Mouse (Mus musculus) limb, embryonic 14.5 days (tissue): Measurements from ENCODE around the gene C1qtnf9. TPM values are rescaled to one million over a fixed set of nuclear protein-coding genes. Genes with fewer than 3 reads are reported as not detected.

Source experiments
- ATAC-seq: fragments of 200-750 bp; cut with Nextera tagmentation; 2 replicates; pipeline ENCODE4 v1.8.0; 2017; ENCODE audit warnings: low read depth, moderate number of reproducible peaks, moderate TSS enrichment; ENCODE audit not compliant: low FRiP score
- DNase-seq: peaks from one replicate; pipeline ENCODE4 v3.0.0-alpha.2; 2015; ENCODE audit warnings: low spot score
- H3K27ac ChIP-seq: fragments of 300-500 bp; sonication (generic); replicated peaks from 2 replicates; pipeline ENCODE4 v1.5.1; 2014; ENCODE audit warnings: low read depth, mild to moderate bottlenecking, low read length, moderate library complexity, mixed read lengths
- H3K27me3 ChIP-seq: fragments of 300-500 bp; sonication (generic); 2 replicates; pipeline ENCODE4 v1.6.1; 2014; ENCODE audit warnings: low read length, mixed read lengths; ENCODE audit not compliant: control insufficient read depth, insufficient read depth
- H3K36me3 ChIP-seq: fragments of 300-500 bp; sonication (generic); 2 replicates; pipeline ENCODE4 v1.6.1; 2014; ENCODE audit warnings: mild to moderate bottlenecking, low read length, moderate library complexity, mixed read lengths; ENCODE audit not compliant: control insufficient read depth, insufficient read depth
- H3K4me1 ChIP-seq: fragments of 300-500 bp; sonication (generic); 2 replicates; pipeline ENCODE4 v1.6.1; 2014; ENCODE audit warnings: antibody characterized with exemption, low read length, mixed read lengths; ENCODE audit not compliant: control insufficient read depth, insufficient read depth
- H3K4me2 ChIP-seq: fragments of 300-500 bp; sonication (generic); replicated peaks from 2 replicates; pipeline ENCODE4 v1.6.1; 2014; ENCODE audit warnings: low read depth, mild to moderate bottlenecking, low read length, moderate library complexity; ENCODE audit not compliant: severe bottlenecking
- H3K4me3 ChIP-seq: fragments of 300-500 bp; sonication (generic); replicated peaks from 2 replicates; pipeline ENCODE4 v1.5.1; 2014; ENCODE audit warnings: low read length
- H3K9ac ChIP-seq: fragments of 300-500 bp; sonication (generic); 2 replicates; pipeline ENCODE4 v1.6.1; 2014; ENCODE audit warnings: mild to moderate bottlenecking, low read depth, low read length, moderate library complexity; ENCODE audit not compliant: severe bottlenecking
- H3K9me3 ChIP-seq: fragments of 300-500 bp; sonication (generic); 2 replicates; pipeline ENCODE4 v1.6.1; 2016; ENCODE audit warnings: low read length; ENCODE audit not compliant: control insufficient read depth
- POLR2A ChIP-seq: fragments of 200-500 bp; IDR thresholded peaks from 2 replicates; pipeline ENCODE4 v1.8.0; 2012; ENCODE audit warnings: inconsistent platforms, mild to moderate bottlenecking, moderate library complexity, borderline replicate concordance; ENCODE audit not compliant: insufficient read depth, insufficient read length; ENCODE audit errors: extremely low read depth
- WGBS: fragments of 180-500 bp; shearing (Covaris S2); extraction: QIAGEN DNeasy Blood & Tissue Kit; methylation state at CpG from one replicate; pipeline ENCODE4 v1.1.7; 2014; 5-methylcytosine and 5-hydroxymethylcytosine counted together
- polyA plus RNA-seq, 2 experiments: library from polyadenylated mRNA; depleted of rRNA in 1 of 2; stranded (reverse) in 1 of 2; unstranded in 1 of 2; fragments of >200 nt; fragmentation: Nextera tagmentation in 1 of 2; extraction: Ambion mirVana in 1 of 2; gene quantifications; 2 replicates each; pipeline versions ENCODE4 v1.2.1 to v1.2.3; 2012 to 2014

The C1qtnf9 gene
- polyA plus RNA-seq, 2 experiments: 0.78 to 2.1 TPM

DNA sequence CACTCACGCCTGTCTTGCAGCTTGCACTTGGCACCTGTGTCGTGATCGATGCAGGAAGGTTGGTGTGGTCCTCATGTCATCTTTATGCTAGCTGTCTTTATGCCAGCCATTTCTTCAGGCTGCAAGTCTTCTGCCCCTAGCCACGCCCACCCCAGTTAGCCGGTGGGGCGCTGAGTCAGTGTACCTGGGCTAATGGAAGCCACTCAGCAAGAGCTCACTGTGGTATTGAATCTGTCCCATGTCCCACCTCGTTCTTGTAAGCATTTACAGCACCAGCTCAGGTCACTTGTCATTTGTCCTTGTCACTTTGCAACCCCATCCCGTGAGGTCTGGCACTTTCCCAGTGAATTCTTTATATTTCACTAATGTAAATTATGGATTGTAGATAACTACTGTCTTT, 26.9 kb upstream of the C1qtnf9 start:
- ATAC-seq (no peak), DNase-seq (no peak)
- H3K36me3 ChIP-seq: no peaks in the 10 kb centered on the region
- WGBS: 66% methylated on average over 8 of the region's 8 CpGs
- H3K27me3 ChIP-seq: no peaks in the 10 kb centered on the region
- H3K4me3 ChIP-seq: no peak overlapping the region
- no peaks in the 10 kb centered on the region for H3K9me3 ChIP-seq
- H3K9ac ChIP-seq: no peak overlapping the region
- TF ChIP-seq POLR2A: no peak
- peaks cover 37% of the 10 kb centered on the region for H3K4me1 ChIP-seq
- no peak overlapping the region for H3K4me2 ChIP-seq
- H3K27ac ChIP-seq: no peak overlapping the region

DNA sequence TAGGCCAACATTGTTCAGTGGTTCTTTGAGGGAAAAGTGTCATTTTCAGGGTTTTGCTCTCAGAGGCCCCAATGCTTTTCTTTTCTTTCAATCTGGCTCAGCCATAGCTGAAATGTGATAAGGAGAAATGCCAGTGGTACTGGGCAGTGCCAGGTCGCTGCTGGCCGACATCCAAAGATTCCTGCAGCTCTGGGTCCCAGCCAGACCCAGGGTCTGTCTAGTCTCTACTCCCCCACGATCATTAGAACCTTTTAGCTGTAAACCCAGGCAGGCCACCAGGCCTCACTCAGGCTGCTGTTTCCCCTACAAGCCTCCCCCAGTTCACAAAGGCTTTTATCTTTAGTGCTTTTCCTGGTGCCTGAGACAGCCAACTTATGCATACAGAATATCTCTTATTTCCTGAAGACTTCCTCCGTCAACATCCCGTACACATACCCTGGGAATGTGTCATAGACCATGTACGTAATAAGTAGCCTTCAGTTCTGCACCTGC, 26.4 kb upstream of the C1qtnf9 start:
- no peak for TF ChIP-seq POLR2A
- H3K4me3 ChIP-seq: no peak overlapping the region
- H3K4me1 ChIP-seq: peaks cover 32% of the 10 kb centered on the region
- 0 out of 2 replicates have a peak, but pooled peaks cover 2% of the 10 kb centered on the region for H3K36me3 ChIP-seq
- H3K27me3 ChIP-seq: no peaks in the 10 kb centered on the region
- ATAC-seq: no peak
- H3K4me2 ChIP-seq: no peak overlapping the region
- no peak for DNase-seq
- 56% methylated on average over 6 of the region's 6 CpGs for WGBS
- H3K9me3 ChIP-seq: no peaks in the 10 kb centered on the region
- H3K9ac ChIP-seq: no peak overlapping the region
- peak overlapping the region; percentile 1; the same call in 1 of the 2 replicates for H3K27ac ChIP-seq

- Histone ChIP-seq H3K9me3 (no peaks in the 10 kb centered on the region), H3K27me3 (no peaks in the 10 kb centered on the region), H3K36me3 (0 out of 2 replicates have a peak, but pooled peaks cover 3% of the 10 kb centered on the region), H3K4me2 (no peak overlapping the region), H3K4me3 (no peak overlapping the region), H3K4me1 (peaks cover 20% of the 10 kb centered on the region), H3K27ac (no peak overlapping the region), H3K9ac (no peak overlapping the region)
- WGBS: 64% methylated on average over 9 of the region's 9 CpGs
- no peak for DNase-seq
- TF ChIP-seq POLR2A: no peak
- ATAC-seq: no peak
Measured at GRCm38 (mm10) chr14:60743681-60744080, 24.3 kb upstream of the C1qtnf9 start.

DNA sequence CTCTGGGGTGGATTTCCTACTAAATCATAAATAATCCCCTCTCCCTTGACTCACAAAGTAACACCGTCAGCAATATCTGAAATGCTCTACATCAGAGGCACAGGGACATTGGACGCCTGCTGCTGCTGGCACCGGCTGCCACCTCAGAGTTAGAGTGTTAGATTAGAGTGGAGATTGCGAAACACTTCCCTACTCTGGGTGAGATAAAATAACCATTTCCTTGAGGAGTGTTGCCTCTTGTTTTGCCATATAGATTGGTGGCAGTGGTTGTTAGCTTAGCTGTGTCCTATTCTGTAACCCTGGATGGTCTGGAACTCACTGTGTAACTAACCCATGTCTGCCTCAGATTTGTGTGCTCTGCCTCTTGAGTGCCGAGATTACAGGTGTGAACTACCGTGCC, 22.7 kb upstream of the C1qtnf9 start:
- Histone ChIP-seq H3K27ac (no peak overlapping the region), H3K9me3 (no peaks in the 10 kb centered on the region), H3K9ac (no peak overlapping the region), H3K4me1 (peaks cover 13% of the 10 kb centered on the region), H3K4me2 (no peak overlapping the region), H3K36me3 (0 out of 2 replicates have a peak, but pooled peaks cover 3% of the 10 kb centered on the region), H3K4me3 (no peak overlapping the region), H3K27me3 (no peaks in the 10 kb centered on the region)
- no peak for TF ChIP-seq POLR2A
- WGBS: 82% methylated on average over 6 of the region's 6 CpGs
- ATAC-seq (no peak), DNase-seq (no peak)

DNA sequence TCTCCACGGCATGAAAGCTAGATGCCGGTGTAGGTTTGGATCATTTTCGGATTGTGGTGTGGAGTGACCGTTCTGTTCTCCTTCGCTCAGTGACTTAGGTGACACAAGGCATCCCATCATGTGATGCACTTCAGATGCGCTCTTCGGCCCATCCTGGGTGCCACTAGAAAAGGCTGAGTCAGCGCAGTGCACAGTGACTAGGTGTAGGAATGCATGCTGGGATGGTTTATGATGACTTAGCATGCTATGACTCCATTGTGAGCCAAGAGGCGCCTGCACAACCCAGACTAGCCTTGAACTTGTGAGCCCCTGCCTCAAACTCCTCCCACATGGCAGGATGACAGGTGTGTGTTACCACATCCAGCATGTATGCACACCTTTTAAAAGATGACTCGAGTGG, 21.8 kb upstream of the C1qtnf9 start:
- no peak for TF ChIP-seq POLR2A

More for the DNA sequence above, 21.8 kb upstream of the C1qtnf9 start:
- no peaks in the 10 kb centered on the region for H3K9me3 ChIP-seq
- no peak for ATAC-seq
- 95% methylated on average over 10 of the region's 10 CpGs for WGBS
- H3K4me1 ChIP-seq: peaks cover 13% of the 10 kb centered on the region
- no peak overlapping the region for H3K9ac ChIP-seq
- H3K36me3 ChIP-seq: 0 out of 2 replicates have a peak, but pooled peaks cover 3% of the 10 kb centered on the region
- no peak overlapping the region for H3K4me2 ChIP-seq
- no peaks in the 10 kb centered on the region for H3K27me3 ChIP-seq
- no peak overlapping the region for H3K27ac ChIP-seq
- DNase-seq: no peak
- H3K4me3 ChIP-seq: no peak overlapping the region
